Mouse (Mus musculus): ENCODE data around the gene Gm45837. TPM values are rescaled to one million over a fixed set of nuclear protein-coding genes. Genes with fewer than 3 reads are reported as not detected.

Gm45837 gene
- polyA plus RNA-seq, 1 experiment from 2014 or later = 0.21 TPM

- Histone ChIP-seq H3K27me3 (ENCODE audit: control insufficient read depth, insufficient read depth, low read length) (no peaks in the 10 kb centered on the region), H3K27ac (replicated peaks; ENCODE audit: low read depth, low read length) (no peak overlapping the region), H3K36me3 (ENCODE audit: control insufficient read depth, insufficient read depth, low read length) (no peaks in the 10 kb centered on the region), H3K4me1 (ENCODE audit: control insufficient read depth, insufficient read depth, low read length) (peaks cover 8% of the 10 kb centered on the region), H3K4me2 (ENCODE audit: low read depth, severe bottlenecking) (no peak overlapping the region), H3K9ac (ENCODE audit: low read length) (no peak overlapping the region), H3K4me3 (ENCODE audit: low read depth, low read length) (no peak overlapping the region), H3K9me3 (ENCODE audit: control insufficient read depth, low read length) (no peaks in the 10 kb centered on the region)
- DNase-seq (ENCODE audit: low spot score) = no peak
- no peak for ATAC-seq (ENCODE audit: insufficient number of reproducible peaks, low FRiP score, low TSS enrichment, low read depth)
These were observed 36.5 kb upstream of the Gm45837 start for GRCm38 (mm10) chr7:101374155-101374554.

- no peak overlapping the region for H3K9ac ChIP-seq (ENCODE audit: low read length)
- H3K4me3 ChIP-seq (ENCODE audit: low read depth, low read length) = no peak overlapping the region
- no peak for DNase-seq (ENCODE audit: low spot score)
- no peaks in the 10 kb centered on the region for H3K36me3 ChIP-seq (ENCODE audit: control insufficient read depth, insufficient read depth, low read length)
- peaks cover 8% of the 10 kb centered on the region for H3K4me1 ChIP-seq (ENCODE audit: control insufficient read depth, insufficient read depth, low read length)
- H3K27me3 ChIP-seq (ENCODE audit: control insufficient read depth, insufficient read depth, low read length) = no peaks in the 10 kb centered on the region
- no peaks in the 10 kb centered on the region for H3K9me3 ChIP-seq (ENCODE audit: control insufficient read depth, low read length)
- no peak for ATAC-seq (ENCODE audit: insufficient number of reproducible peaks, low FRiP score, low TSS enrichment, low read depth)
- WGBS = 56% methylated on average over 10 of the region's 10 CpGs
- no peak overlapping the region for H3K4me2 ChIP-seq (ENCODE audit: low read depth, severe bottlenecking)
- no peak overlapping the region; the same call in 1 of the 2 replicates for H3K27ac ChIP-seq (replicated peaks; ENCODE audit: low read depth, low read length)
These were observed 33.9 kb upstream of the Gm45837 start for GRCm38 (mm10) chr7:101376701-101377340.

- H3K9ac ChIP-seq (ENCODE audit: low read length) = no peak overlapping the region; the same call in 1 of the 2 replicates
- WGBS = 18% methylated on average over 7 of the region's 7 CpGs
- peak; percentile 65 for DNase-seq (ENCODE audit: low spot score)
- H3K4me1 ChIP-seq (ENCODE audit: control insufficient read depth, insufficient read depth, low read length) = peaks cover 8% of the 10 kb centered on the region
- H3K27me3 ChIP-seq (ENCODE audit: control insufficient read depth, insufficient read depth, low read length) = no peaks in the 10 kb centered on the region
- H3K36me3 ChIP-seq (ENCODE audit: control insufficient read depth, insufficient read depth, low read length) = no peaks in the 10 kb centered on the region
- H3K4me3 ChIP-seq (ENCODE audit: low read depth, low read length) = no peak overlapping the region
- H3K27ac ChIP-seq (replicated peaks; ENCODE audit: low read depth, low read length) = no peak overlapping the region
- no peaks in the 10 kb centered on the region for H3K9me3 ChIP-seq (ENCODE audit: control insufficient read depth, low read length)
- peak; percentile 41 for ATAC-seq (ENCODE audit: insufficient number of reproducible peaks, low FRiP score, low TSS enrichment, low read depth)
- peak overlapping the region; percentile 33; the same call in 1 of the 2 replicates for H3K4me2 ChIP-seq (ENCODE audit: low read depth, severe bottlenecking)
These were observed 32.9 kb upstream of the Gm45837 start for GRCm38 (mm10) chr7:101377741-101378262.

- ATAC-seq (ENCODE audit: insufficient number of reproducible peaks, low FRiP score, low TSS enrichment, low read depth) (no peak; the same call in 1 of the 2 replicates), DNase-seq (ENCODE audit: low spot score) (no peak)
- Histone ChIP-seq H3K27ac (replicated peaks; ENCODE audit: low read depth, low read length) (no peak overlapping the region), H3K36me3 (ENCODE audit: control insufficient read depth, insufficient read depth, low read length) (no peaks in the 10 kb centered on the region), H3K9me3 (ENCODE audit: control insufficient read depth, low read length) (no peaks in the 10 kb centered on the region), H3K4me1 (ENCODE audit: control insufficient read depth, insufficient read depth, low read length) (peaks cover 8% of the 10 kb centered on the region), H3K27me3 (ENCODE audit: control insufficient read depth, insufficient read depth, low read length) (no peaks in the 10 kb centered on the region), H3K4me2 (ENCODE audit: low read depth, severe bottlenecking) (no peak overlapping the region), H3K4me3 (ENCODE audit: low read depth, low read length) (no peak overlapping the region), H3K9ac (ENCODE audit: low read length) (peak overlapping the region; percentile 8; the same call in 1 of the 2 replicates)
- 65% methylated on average over 3 of the region's 3 CpGs for WGBS
These were observed 32.4 kb upstream of the Gm45837 start for GRCm38 (mm10) chr7:101378285-101378684.

GRCm38 (mm10) chr7:101378796-101379465 lies 31.8 kb upstream of the Gm45837 start:
- peaks cover 8% of the 10 kb centered on the region for H3K4me1 ChIP-seq (ENCODE audit: control insufficient read depth, insufficient read depth, low read length)
- H3K4me2 ChIP-seq (ENCODE audit: low read depth, severe bottlenecking) = no peak overlapping the region
- no peaks in the 10 kb centered on the region for H3K9me3 ChIP-seq (ENCODE audit: control insufficient read depth, low read length)
- H3K9ac ChIP-seq (ENCODE audit: low read length) = no peak overlapping the region; the same call in 1 of the 2 replicates
- H3K4me3 ChIP-seq (ENCODE audit: low read depth, low read length) = no peak overlapping the region
- ATAC-seq (ENCODE audit: insufficient number of reproducible peaks, low FRiP score, low TSS enrichment, low read depth) (no peak), DNase-seq (ENCODE audit: low spot score) (no peak)
- H3K27me3 ChIP-seq (ENCODE audit: control insufficient read depth, insufficient read depth, low read length) = no peaks in the 10 kb centered on the region
- H3K27ac ChIP-seq (replicated peaks; ENCODE audit: low read depth, low read length) = no peak overlapping the region
- H3K36me3 ChIP-seq (ENCODE audit: control insufficient read depth, insufficient read depth, low read length) = no peaks in the 10 kb centered on the region
- WGBS = 61% methylated on average over 5 of the region's 5 CpGs

- H3K4me1 ChIP-seq (ENCODE audit: control insufficient read depth, insufficient read depth, low read length) = peaks cover 8% of the 10 kb centered on the region
These were observed 31.0 kb upstream of the Gm45837 start for GRCm38 (mm10) chr7:101379732-101380131.

GRCm38 (mm10) chr7:101381512-101381911 lies 29.2 kb upstream of the Gm45837 start:
- no peaks in the 10 kb centered on the region for H3K27me3 ChIP-seq (ENCODE audit: control insufficient read depth, insufficient read depth, low read length)
- no peak for ATAC-seq (ENCODE audit: insufficient number of reproducible peaks, low FRiP score, low TSS enrichment, low read depth)
- H3K4me1 ChIP-seq (ENCODE audit: control insufficient read depth, insufficient read depth, low read length) = peaks cover 14% of the 10 kb centered on the region
- WGBS = 78% methylated on average over 6 of the region's 6 CpGs
- no peak overlapping the region for H3K4me2 ChIP-seq (ENCODE audit: low read depth, severe bottlenecking)
- H3K27ac ChIP-seq (replicated peaks; ENCODE audit: low read depth, low read length) = no peak overlapping the region
- no peak overlapping the region for H3K4me3 ChIP-seq (ENCODE audit: low read depth, low read length)
- no peaks in the 10 kb centered on the region for H3K9me3 ChIP-seq (ENCODE audit: control insufficient read depth, low read length)
- no peaks in the 10 kb centered on the region for H3K36me3 ChIP-seq (ENCODE audit: control insufficient read depth, insufficient read depth, low read length)
- DNase-seq (ENCODE audit: low spot score) = no peak
- no peak overlapping the region for H3K9ac ChIP-seq (ENCODE audit: low read length)

More at GRCm38 (mm10) chr7:101379732-101380131, 31.0 kb upstream of the Gm45837 start:
- no peaks in the 10 kb centered on the region for H3K27me3 ChIP-seq (ENCODE audit: control insufficient read depth, insufficient read depth, low read length)
- no peak overlapping the region for H3K4me3 ChIP-seq (ENCODE audit: low read depth, low read length)
- no peaks in the 10 kb centered on the region for H3K9me3 ChIP-seq (ENCODE audit: control insufficient read depth, low read length)
- H3K36me3 ChIP-seq (ENCODE audit: control insufficient read depth, insufficient read depth, low read length) = no peaks in the 10 kb centered on the region
- ATAC-seq (ENCODE audit: insufficient number of reproducible peaks, low FRiP score, low TSS enrichment, low read depth) = no peak
- H3K9ac ChIP-seq (ENCODE audit: low read length) = no peak overlapping the region
- no peak overlapping the region for H3K4me2 ChIP-seq (ENCODE audit: low read depth, severe bottlenecking)
- no peak overlapping the region for H3K27ac ChIP-seq (replicated peaks; ENCODE audit: low read depth, low read length)
- no peak for DNase-seq (ENCODE audit: low spot score)
- WGBS = 75% methylated on average over 2 of the region's 2 CpGs

- H3K4me3 ChIP-seq (ENCODE audit: low read depth, low read length) = no peak overlapping the region
- H3K4me1 ChIP-seq (ENCODE audit: control insufficient read depth, insufficient read depth, low read length) = peaks cover 14% of the 10 kb centered on the region
- no peak overlapping the region for H3K9ac ChIP-seq (ENCODE audit: low read length)
- no peaks in the 10 kb centered on the region for H3K9me3 ChIP-seq (ENCODE audit: control insufficient read depth, low read length)
- DNase-seq (ENCODE audit: low spot score) (no peak), ATAC-seq (ENCODE audit: insufficient number of reproducible peaks, low FRiP score, low TSS enrichment, low read depth) (no peak)
- H3K36me3 ChIP-seq (ENCODE audit: control insufficient read depth, insufficient read depth, low read length) = no peaks in the 10 kb centered on the region
- WGBS = 78% methylated on average over 8 of the region's 8 CpGs
- no peak overlapping the region for H3K27ac ChIP-seq (replicated peaks; ENCODE audit: low read depth, low read length)
- no peak overlapping the region for H3K4me2 ChIP-seq (ENCODE audit: low read depth, severe bottlenecking)
- no peaks in the 10 kb centered on the region for H3K27me3 ChIP-seq (ENCODE audit: control insufficient read depth, insufficient read depth, low read length)
These were observed 28.3 kb upstream of the Gm45837 start for GRCm38 (mm10) chr7:101382378-101382777.

Data from limb, embryonic 11.5 days (tissue).